Mouse (Mus musculus): ENCODE data around the gene Trpv4. TPM values are rescaled to one million over a fixed set of nuclear protein-coding genes. Genes with fewer than 3 reads are reported as not detected.

The Trpv4 gene
- polyA plus RNA-seq, 1 experiment from 2014 or later: 0.75 TPM

GRCm38 (mm10) chr5:114689700-114690366 is 31.6 kb upstream of the Trpv4 start:
- H3K27ac ChIP-seq (ENCODE audit: low read length): no peak overlapping the region
- H3K9me3 ChIP-seq (ENCODE audit: control insufficient read depth, low read length): no peaks in the 10 kb centered on the region
- H3K4me1 ChIP-seq (replicated peaks; ENCODE audit: control insufficient read depth, insufficient read depth, low read length): peaks cover 19% of the 10 kb centered on the region
- H3K36me3 ChIP-seq (ENCODE audit: control insufficient read depth, insufficient read depth): no peaks in the 10 kb centered on the region
- H3K4me3 ChIP-seq (replicated peaks; ENCODE audit: low read length): peak overlapping the region; percentile 77
- H3K4me2 ChIP-seq (ENCODE audit: low read length): peak overlapping the region; percentile 92
- peaks cover 19% of the 10 kb centered on the region for H3K27me3 ChIP-seq (replicated peaks; ENCODE audit: control insufficient read depth, insufficient read depth, low read length)
- peak overlapping the region; percentile 86 for H3K9ac ChIP-seq (replicated peaks; ENCODE audit: low read depth, low read length)
- 19% methylated on average over 16 of the region's 16 CpGs for WGBS
- ATAC-seq: no peak

GRCm38 (mm10) chr5:114688703-114689102 is 30.5 kb upstream of the Trpv4 start:
- 82% methylated on average over 13 of the region's 13 CpGs for WGBS
- ATAC-seq: no peak
- Histone ChIP-seq H3K4me2 (ENCODE audit: low read length) (no peak overlapping the region), H3K4me1 (replicated peaks; ENCODE audit: control insufficient read depth, insufficient read depth, low read length) (peaks cover 19% of the 10 kb centered on the region), H3K4me3 (replicated peaks; ENCODE audit: low read length) (no peak overlapping the region), H3K27ac (ENCODE audit: low read length) (no peak overlapping the region), H3K9ac (replicated peaks; ENCODE audit: low read depth, low read length) (no peak overlapping the region), H3K36me3 (ENCODE audit: control insufficient read depth, insufficient read depth) (no peaks in the 10 kb centered on the region), H3K9me3 (ENCODE audit: control insufficient read depth, low read length) (no peaks in the 10 kb centered on the region), H3K27me3 (replicated peaks; ENCODE audit: control insufficient read depth, insufficient read depth, low read length) (peaks cover 15% of the 10 kb centered on the region)

GRCm38 (mm10) chr5:114687901-114688300 is 29.7 kb upstream of the Trpv4 start:
- Histone ChIP-seq H3K9ac (replicated peaks; ENCODE audit: low read depth, low read length) (no peak overlapping the region), H3K9me3 (ENCODE audit: control insufficient read depth, low read length) (no peaks in the 10 kb centered on the region), H3K4me2 (ENCODE audit: low read length) (no peak overlapping the region), H3K27me3 (replicated peaks; ENCODE audit: control insufficient read depth, insufficient read depth, low read length) (peaks cover 7% of the 10 kb centered on the region), H3K27ac (ENCODE audit: low read length) (no peak overlapping the region), H3K4me3 (replicated peaks; ENCODE audit: low read length) (no peak overlapping the region), H3K36me3 (ENCODE audit: control insufficient read depth, insufficient read depth) (no peaks in the 10 kb centered on the region), H3K4me1 (replicated peaks; ENCODE audit: control insufficient read depth, insufficient read depth, low read length) (peaks cover 19% of the 10 kb centered on the region)
- ATAC-seq: no peak

GRCm38 (mm10) chr5:114686726-114687210 is 28.5 kb upstream of the Trpv4 start:
- no peaks in the 10 kb centered on the region for H3K9me3 ChIP-seq (ENCODE audit: control insufficient read depth, low read length)
- WGBS: 79% methylated on average over 7 of the region's 7 CpGs
- H3K4me3 ChIP-seq (replicated peaks; ENCODE audit: low read length): no peak overlapping the region
- H3K4me1 ChIP-seq (replicated peaks; ENCODE audit: control insufficient read depth, insufficient read depth, low read length): peaks cover 19% of the 10 kb centered on the region
- H3K9ac ChIP-seq (replicated peaks; ENCODE audit: low read depth, low read length): no peak overlapping the region
- no peaks in the 10 kb centered on the region; the same call in 1 of the 2 replicates for H3K27me3 ChIP-seq (replicated peaks; ENCODE audit: control insufficient read depth, insufficient read depth, low read length)
- H3K27ac ChIP-seq (ENCODE audit: low read length): no peak overlapping the region
- H3K36me3 ChIP-seq (ENCODE audit: control insufficient read depth, insufficient read depth): no peaks in the 10 kb centered on the region
- H3K4me2 ChIP-seq (ENCODE audit: low read length): no peak overlapping the region
- no peak for ATAC-seq

GRCm38 (mm10) chr5:114685986-114686385 is 27.8 kb upstream of the Trpv4 start:
- Histone ChIP-seq H3K4me3 (replicated peaks; ENCODE audit: low read length) (no peak overlapping the region), H3K4me2 (ENCODE audit: low read length) (no peak overlapping the region), H3K9ac (replicated peaks; ENCODE audit: low read depth, low read length) (no peak overlapping the region), H3K36me3 (ENCODE audit: control insufficient read depth, insufficient read depth) (no peaks in the 10 kb centered on the region), H3K4me1 (replicated peaks; ENCODE audit: control insufficient read depth, insufficient read depth, low read length) (peaks cover 16% of the 10 kb centered on the region), H3K27me3 (replicated peaks; ENCODE audit: control insufficient read depth, insufficient read depth, low read length) (no peaks in the 10 kb centered on the region; the same call in 1 of the 2 replicates), H3K9me3 (ENCODE audit: control insufficient read depth, low read length) (no peaks in the 10 kb centered on the region), H3K27ac (ENCODE audit: low read length) (no peak overlapping the region)
- WGBS: 92% methylated on average over 5 of the region's 5 CpGs
- ATAC-seq: no peak

- ATAC-seq: no peak
- no peaks in the 10 kb centered on the region; the same call in 1 of the 2 replicates for H3K4me1 ChIP-seq (replicated peaks; ENCODE audit: control insufficient read depth, insufficient read depth, low read length)
- no peak overlapping the region for H3K9ac ChIP-seq (replicated peaks; ENCODE audit: low read depth, low read length)
- no peaks in the 10 kb centered on the region for H3K9me3 ChIP-seq (ENCODE audit: control insufficient read depth, low read length)
- H3K27ac ChIP-seq (ENCODE audit: low read length): no peak overlapping the region
- no peak overlapping the region for H3K4me3 ChIP-seq (replicated peaks; ENCODE audit: low read length)
- 78% methylated on average over 8 of the region's 8 CpGs for WGBS
- no peak overlapping the region for H3K4me2 ChIP-seq (ENCODE audit: low read length)
- H3K27me3 ChIP-seq (replicated peaks; ENCODE audit: control insufficient read depth, insufficient read depth, low read length): no peaks in the 10 kb centered on the region
- H3K36me3 ChIP-seq (ENCODE audit: control insufficient read depth, insufficient read depth): no peaks in the 10 kb centered on the region
These were observed 23.5 kb upstream of the Trpv4 start for GRCm38 (mm10) chr5:114681717-114682116.

- no peak overlapping the region for H3K4me2 ChIP-seq (ENCODE audit: low read length)
- WGBS: 85% methylated on average over 19 of the region's 19 CpGs
- no peaks in the 10 kb centered on the region; the same call in 1 of the 2 replicates for H3K4me1 ChIP-seq (replicated peaks; ENCODE audit: control insufficient read depth, insufficient read depth, low read length)
- H3K27ac ChIP-seq (ENCODE audit: low read length): no peak overlapping the region
- H3K36me3 ChIP-seq (ENCODE audit: control insufficient read depth, insufficient read depth): no peaks in the 10 kb centered on the region
- H3K9ac ChIP-seq (replicated peaks; ENCODE audit: low read depth, low read length): no peak overlapping the region
- ATAC-seq: no peak
- no peaks in the 10 kb centered on the region for H3K9me3 ChIP-seq (ENCODE audit: control insufficient read depth, low read length)
- H3K4me3 ChIP-seq (replicated peaks; ENCODE audit: low read length): no peak overlapping the region
- H3K27me3 ChIP-seq (replicated peaks; ENCODE audit: control insufficient read depth, insufficient read depth, low read length): no peaks in the 10 kb centered on the region
These were observed 22.6 kb upstream of the Trpv4 start for GRCm38 (mm10) chr5:114680676-114681285.

GRCm38 (mm10) chr5:114679841-114680591 is 21.8 kb upstream of the Trpv4 start:
- H3K4me1 ChIP-seq (replicated peaks; ENCODE audit: control insufficient read depth, insufficient read depth, low read length): no peaks in the 10 kb centered on the region; the same call in 1 of the 2 replicates
- H3K9ac ChIP-seq (replicated peaks; ENCODE audit: low read depth, low read length): no peak overlapping the region
- H3K9me3 ChIP-seq (ENCODE audit: control insufficient read depth, low read length): no peaks in the 10 kb centered on the region
- ATAC-seq: no peak
- no peaks in the 10 kb centered on the region for H3K36me3 ChIP-seq (ENCODE audit: control insufficient read depth, insufficient read depth)
- no peak overlapping the region for H3K4me2 ChIP-seq (ENCODE audit: low read length)
- H3K4me3 ChIP-seq (replicated peaks; ENCODE audit: low read length): no peak overlapping the region
- 53% methylated on average over 17 of the region's 17 CpGs for WGBS
- H3K27me3 ChIP-seq (replicated peaks; ENCODE audit: control insufficient read depth, insufficient read depth, low read length): no peaks in the 10 kb centered on the region
- no peak overlapping the region for H3K27ac ChIP-seq (ENCODE audit: low read length)

GRCm38 (mm10) chr5:114674594-114674993 is 16.4 kb upstream of the Trpv4 start:
- H3K9me3 ChIP-seq (ENCODE audit: control insufficient read depth, low read length): no peaks in the 10 kb centered on the region
- no peak overlapping the region for H3K27ac ChIP-seq (ENCODE audit: low read length)
- ATAC-seq: no peak
- no peak overlapping the region for H3K4me3 ChIP-seq (replicated peaks; ENCODE audit: low read length)
- 88% methylated on average over 8 of the region's 8 CpGs for WGBS
- H3K36me3 ChIP-seq (ENCODE audit: control insufficient read depth, insufficient read depth): no peaks in the 10 kb centered on the region
- no peak overlapping the region for H3K9ac ChIP-seq (replicated peaks; ENCODE audit: low read depth, low read length)
- H3K4me1 ChIP-seq (replicated peaks; ENCODE audit: control insufficient read depth, insufficient read depth, low read length): no peaks in the 10 kb centered on the region; the same call in 1 of the 2 replicates
- H3K27me3 ChIP-seq (replicated peaks; ENCODE audit: control insufficient read depth, insufficient read depth, low read length): no peaks in the 10 kb centered on the region
- H3K4me2 ChIP-seq (ENCODE audit: low read length): no peak overlapping the region
